Mouse (Mus musculus) erythroid progenitor cell, adult 5-6 weeks (primary cell): ENCODE results near the gene Ikzf2. TPM values are rescaled to one million over a fixed set of nuclear protein-coding genes. Genes with fewer than 3 reads are reported as not detected.

Source experiments
- ATAC-seq: replicated peaks from 2 replicates; pipeline ENCODE4 v1.8.0; 2016; ENCODE audit warnings: moderate number of reproducible peaks, mild to moderate bottlenecking, moderate TSS enrichment, inconsistent platforms; ENCODE audit not compliant: poor library complexity, low FRiP score, severe bottlenecking
- total RNA-seq, 2 experiments: library from RNA; stranded (forward) in 1 of 2; stranded (reverse) in 1 of 2; fragments of 150-400 nt in 1 of 2; fragments of 186-747, 209-891 nt in 1 of 2; gene quantifications; 2 replicates each; pipeline versions ENCODE4 v1.2.3 to v1.2.4; 2015 to 2017; ENCODE audit warnings: low replicate concordance in 2 of 2

Gene Ikzf2
- total RNA-seq (2015; ENCODE audit: low replicate concordance), result 0.36 and 5.9 TPM in 2 replicates
- total RNA-seq (2017; ENCODE audit: low replicate concordance), result 3.7 and 5.9 TPM in 2 replicates

- ATAC-seq, result peak; percentile 59
These were observed at the start of gene Ikzf2 for GRCm38 (mm10) chr1:69687076-69687991. Ikzf2 (minus strand) TSS chr1:69687245.

- no peak for ATAC-seq
These were observed 42.7 kb upstream of the Ikzf2 start for GRCm38 (mm10) chr1:69729729-69730128.

- ATAC-seq, result no peak
These were observed 42.1 kb upstream of the Ikzf2 start for GRCm38 (mm10) chr1:69729031-69729679.

GRCm38 (mm10) chr1:69727968-69728367, 40.9 kb upstream of the Ikzf2 start:
- ATAC-seq, result no peak

- no peak for ATAC-seq
These were observed 30.1 kb upstream of the Ikzf2 start for GRCm38 (mm10) chr1:69717107-69717506.

GRCm38 (mm10) chr1:69708571-69708970, 21.5 kb upstream of the Ikzf2 start:
- ATAC-seq, result no peak

GRCm38 (mm10) chr1:69703506-69704156, 16.6 kb upstream of the Ikzf2 start:
- ATAC-seq, result no peak

- ATAC-seq, result no peak
These were observed 4.9 kb upstream of the Ikzf2 start for GRCm38 (mm10) chr1:69691946-69692345.

- peak; percentile 71 for ATAC-seq
These were observed 1.9 kb upstream of the Ikzf2 start for GRCm38 (mm10) chr1:69688961-69689360.

GRCm38 (mm10) chr1:69688118-69688517, 1.1 kb upstream of the Ikzf2 start:
- no peak for ATAC-seq

GRCm38 (mm10) chr1:69686741-69687075, 337 bp downstream of the Ikzf2 start:
- ATAC-seq, result no peak

- no peak for ATAC-seq
These were observed 1.1 kb downstream of the Ikzf2 start for GRCm38 (mm10) chr1:69685890-69686490.

- no peak for ATAC-seq
These were observed 1.8 kb downstream of the Ikzf2 start for GRCm38 (mm10) chr1:69685049-69685889.

- ATAC-seq, result no peak
These were observed 2.6 kb downstream of the Ikzf2 start for GRCm38 (mm10) chr1:69684280-69685040.

- ATAC-seq, result no peak
These were observed 3.2 kb downstream of the Ikzf2 start for GRCm38 (mm10) chr1:69683851-69684250.

- no peak for ATAC-seq
These were observed 4.0 kb downstream of the Ikzf2 start for GRCm38 (mm10) chr1:69683058-69683457.

- ATAC-seq, result no peak
These were observed 4.8 kb downstream of the Ikzf2 start for GRCm38 (mm10) chr1:69682261-69682660.

- no peak for ATAC-seq
These were observed 6.0 kb downstream of the Ikzf2 start for GRCm38 (mm10) chr1:69681003-69681402.

- ATAC-seq, result no peak
These were observed 6.5 kb downstream of the Ikzf2 start for GRCm38 (mm10) chr1:69680501-69680900.
